In genomic region chr3:4271361-4271760, GRCm38 (mm10) we compare ENCODE assay signal across 23 mouse cellular contexts.
"Had no signal": no experiment of that assay in that cellular context is flagged by ENCODE, and none has a peak within 500 bp of the region (broad histone marks: within the 10 kb centered on the region; RNA-seq: fewer than 3 reads in every experiment).

No protein-coding gene starts in this region.

- H3K9me3 ChIP-seq: heart, embryonic 10.5 days; heart, embryonic 12.5 days; hindbrain, embryonic 10.5 days; hindbrain, embryonic 12.5 days; intestine, embryonic 15.5 days; limb, embryonic 13.5 days; limb, embryonic 15.5 days; liver, embryonic 12.5 days had no signal

- H3K27me3 ChIP-seq: heart, embryonic 12.5 days; hindbrain, embryonic 12.5 days; intestine, embryonic 15.5 days; limb, embryonic 13.5 days; limb, embryonic 15.5 days; liver, embryonic 12.5 days had no signal

- DNase-seq: gastrocnemius, adult 2 months; gastrocnemius, postnatal 10 days; gastrocnemius, postnatal 25 days; heart, adult 18-20 months; heart, postnatal 10 days; heart, postnatal 4 days; layer of hippocampus, adult 9-11 months; layer of hippocampus, postnatal 36 days; left cerebral cortex, postnatal 4 days had no signal

- H3K4me3 ChIP-seq: gastrocnemius, adult 2 months; heart, embryonic 10.5 days; heart, embryonic 12.5 days; hindbrain, embryonic 10.5 days; hindbrain, embryonic 12.5 days; intestine, embryonic 15.5 days; limb, embryonic 13.5 days; limb, embryonic 15.5 days; liver, embryonic 12.5 days had no signal

- ATAC-seq: forebrain, embryonic 16.5 days; hindbrain, embryonic 16.5 days; inflammation-experienced regulatory T-cells, adult 6 months; intestine, embryonic 15.5 days; intestine, postnatal 0 days; liver, embryonic 12.5 days had no signal

- H3K36me3 ChIP-seq: heart, embryonic 10.5 days; heart, embryonic 12.5 days; hindbrain, embryonic 10.5 days; hindbrain, embryonic 12.5 days; intestine, embryonic 15.5 days; limb, embryonic 13.5 days; limb, embryonic 15.5 days; liver, embryonic 12.5 days had no signal

- H3K9ac ChIP-seq: heart, embryonic 12.5 days; hindbrain, embryonic 12.5 days; hindbrain, embryonic 14.5 days; intestine, embryonic 15.5 days; limb, embryonic 13.5 days; limb, embryonic 15.5 days; liver, embryonic 12.5 days; liver, embryonic 14.5 days had no signal

- H3K4me1 ChIP-seq: heart, embryonic 10.5 days; heart, embryonic 12.5 days; hindbrain, embryonic 10.5 days; hindbrain, embryonic 12.5 days; intestine, embryonic 15.5 days; limb, embryonic 13.5 days; limb, embryonic 15.5 days; liver, embryonic 12.5 days had no signal

- H3K4me2 ChIP-seq: heart, embryonic 12.5 days; hindbrain, embryonic 12.5 days; hindbrain, embryonic 14.5 days; intestine, embryonic 15.5 days; limb, embryonic 13.5 days; limb, embryonic 15.5 days; liver, embryonic 12.5 days had no signal

- H3K27ac ChIP-seq: gastrocnemius, adult 2 months; heart, embryonic 10.5 days; hindbrain, embryonic 10.5 days; hindbrain, embryonic 12.5 days; hindbrain, embryonic 14.5 days; intestine, embryonic 15.5 days; limb, embryonic 13.5 days; limb, embryonic 15.5 days; liver, embryonic 12.5 days; liver, embryonic 14.5 days had no signal
